Mouse (Mus musculus): ENCODE results near the gene Fars2.

DNA sequence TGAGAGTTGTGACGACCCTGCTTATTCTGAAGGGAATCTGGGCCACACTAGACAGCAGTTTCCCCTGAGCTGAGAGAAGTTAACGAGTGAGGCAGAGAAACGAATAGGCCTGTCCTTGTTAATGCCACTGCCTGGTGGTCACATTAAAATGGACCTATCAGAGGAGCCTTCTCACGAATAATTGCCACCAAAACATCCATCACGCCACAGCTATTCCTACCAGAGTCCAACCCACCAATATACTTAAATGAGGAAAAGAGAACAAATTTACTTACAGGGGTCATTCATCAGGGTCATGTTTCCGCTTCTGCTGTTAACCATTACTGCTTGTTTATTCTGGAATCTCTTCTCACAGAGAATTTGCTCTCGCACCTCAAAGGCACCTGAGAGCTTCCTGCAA is 531.0 kb downstream of the Fars2 start:
- TF ChIP-seq CTCF (IDR thresholded peaks at IDR 0.05; ENCODE audit: low read depth) (no peak), EP300 (IDR thresholded peaks at IDR 0.05; ENCODE audit: low read depth) (no peak)

Data from heart, postnatal 0 days (tissue).